Mouse (Mus musculus) CH12.LX (cell line): ENCODE data around the gene Fbxo39. TPM values are rescaled to one million over a fixed set of nuclear protein-coding genes. Genes with fewer than 3 reads are reported as not detected.

Experiments used
- DNase-seq: peaks from one replicate; pipeline ENCODE4 v3.0.0-alpha.2; 2013; ENCODE audit errors: extremely low read depth
- H3K27ac ChIP-seq: 2 replicates; pipeline ENCODE4 v1.5.1; 2012; ENCODE audit warnings: low read depth, mild to moderate bottlenecking, control low read depth, moderate library complexity; ENCODE audit not compliant: insufficient read depth
- H3K27me3 ChIP-seq: replicated peaks from 2 replicates; pipeline ENCODE3; 2012; ENCODE audit warnings: inconsistent platforms
- H3K36me3 ChIP-seq, 2 experiments: replicated peaks in 1 of 2; 2 replicates each; pipeline versions ENCODE3 to v1.6.1; 2012; ENCODE audit warnings: inconsistent platforms in 1 of 2, low read length in 1 of 2, mild to moderate bottlenecking in 1 of 2, mixed read lengths in 1 of 2, moderate library complexity in 1 of 2; ENCODE audit not compliant: control insufficient read depth in 1 of 2, insufficient read depth in 1 of 2
- H3K4me1 ChIP-seq, 2 experiments: 2 replicates each; pipeline ENCODE4 v1.6.1; 2012; ENCODE audit warnings: inconsistent platforms in 1 of 2, moderate library complexity in 1 of 2; ENCODE audit not compliant: insufficient read depth in 2 of 2, control insufficient read depth in 1 of 2
- H3K4me2 ChIP-seq: 2 replicates; pipeline ENCODE4 v1.6.1; 2012; ENCODE audit warnings: low read depth, mild to moderate bottlenecking, control low read depth; ENCODE audit not compliant: poor library complexity, insufficient read depth, severe bottlenecking
- H3K4me3 ChIP-seq, 3 experiments: fragments of 150-350 bp in 1 of 3; sonication (generic) in 1 of 3; replicated peaks in 1 of 3; 2 replicates each; pipeline versions ENCODE3 to v1.5.1; 2011 to 2012; ENCODE audit warnings: low read depth in 2 of 3, low read length in 2 of 3, mild to moderate bottlenecking in 2 of 3, moderate library complexity in 2 of 3, control low read depth in 1 of 3, improper control_type of control experiment in 1 of 3, inconsistent platforms in 1 of 3, mixed read lengths in 1 of 3; ENCODE audit not compliant: poor library complexity in 1 of 3
- H3K79me2 ChIP-seq: replicated peaks from 2 replicates; pipeline ENCODE4 v1.6.1; 2012; ENCODE audit warnings: mild to moderate bottlenecking, moderate library complexity; ENCODE audit not compliant: control insufficient read depth, poor library complexity, insufficient read depth, severe bottlenecking; ENCODE audit errors: extremely low read depth
- H3K9ac ChIP-seq: 2 replicates; pipeline ENCODE4 v1.6.1; 2012; ENCODE audit warnings: low read depth, mild to moderate bottlenecking, control low read depth, moderate library complexity; ENCODE audit not compliant: insufficient read depth
- H3K9me3 ChIP-seq: replicated peaks from 2 replicates; pipeline ENCODE3; 2012; ENCODE audit warnings: low read length, inconsistent platforms, mixed read lengths
- BHLHE40 ChIP-seq: IDR thresholded peaks from 2 replicates; pipeline ENCODE4 v1.6.1; 2011; ENCODE audit warnings: mild to moderate bottlenecking, low read depth, low read length, improper control_type of control experiment
- CTCF ChIP-seq, 2 experiments: IDR thresholded peaks in 1 of 2; conservative IDR thresholded peaks in 1 of 2; 2 replicates each; pipeline ENCODE4 v1.5.1; 2011 to 2012; ENCODE audit warnings: low read depth in 2 of 2, low read length in 2 of 2, improper control_type of control experiment in 1 of 2, inconsistent platforms in 1 of 2, mild to moderate bottlenecking in 1 of 2, moderate library complexity in 1 of 2
- E2F4 ChIP-seq: IDR thresholded peaks from 2 replicates; pipeline ENCODE4 v1.6.1; 2011; ENCODE audit warnings: low read depth, low read length, improper control_type of control experiment; ENCODE audit not compliant: insufficient replicate concordance
- ELF1 ChIP-seq: IDR thresholded peaks from 2 replicates; pipeline ENCODE4 v1.6.1; 2014; ENCODE audit warnings: low read depth, mild to moderate bottlenecking, inconsistent platforms, low read length, improper control_type of control experiment
- HCFC1 ChIP-seq: IDR thresholded peaks from 2 replicates; pipeline ENCODE4 v1.6.1; 2012; ENCODE audit warnings: low read depth, mild to moderate bottlenecking, inconsistent platforms, low read length, improper control_type of control experiment
- KAT2A ChIP-seq: IDR thresholded peaks from 2 replicates; pipeline ENCODE4 v1.6.1; 2012; ENCODE audit warnings: low read length, improper control_type of control experiment, inconsistent platforms; ENCODE audit not compliant: insufficient replicate concordance
- MAX ChIP-seq: IDR thresholded peaks from 2 replicates; pipeline ENCODE4 v1.6.1; 2011; ENCODE audit warnings: low read length, improper control_type of control experiment
- MAZ ChIP-seq: IDR thresholded peaks from 2 replicates; pipeline ENCODE4 v1.6.1; 2012; ENCODE audit warnings: low read depth, mild to moderate bottlenecking, inconsistent platforms, low read length, improper control_type of control experiment, moderate library complexity
- MEF2A ChIP-seq: IDR thresholded peaks from 2 replicates; pipeline ENCODE4 v1.6.1; 2014; ENCODE audit warnings: low read depth, mild to moderate bottlenecking, inconsistent platforms, low read length, improper control_type of control experiment, borderline replicate concordance
- MXI1 ChIP-seq: IDR thresholded peaks from 2 replicates; pipeline ENCODE4 v1.6.1; 2011; ENCODE audit warnings: mild to moderate bottlenecking, low read depth, low read length, improper control_type of control experiment
- NELFE ChIP-seq: IDR thresholded peaks from 2 replicates; pipeline ENCODE4 v1.6.1; 2011; ENCODE audit warnings: low read depth, low read length, improper control_type of control experiment
- NRF1 ChIP-seq: IDR thresholded peaks from 2 replicates; pipeline ENCODE4 v1.6.1; 2014; ENCODE audit warnings: low read depth, mild to moderate bottlenecking, inconsistent platforms, low read length, improper control_type of control experiment, moderate library complexity
- PAX5 ChIP-seq: IDR thresholded peaks from 2 replicates; pipeline ENCODE4 v1.6.1; 2012; ENCODE audit warnings: low read length, inconsistent platforms, mixed read lengths
- POLR2AphosphoS2 ChIP-seq: IDR thresholded peaks from 2 replicates; pipeline ENCODE4 v1.6.1; 2011; ENCODE audit warnings: low read depth, low read length, improper control_type of control experiment
- RCOR1 ChIP-seq: conservative IDR thresholded peaks from 2 replicates; pipeline ENCODE4 v1.6.1; 2012; ENCODE audit warnings: low read depth, mild to moderate bottlenecking, inconsistent platforms, low read length, improper control_type of control experiment
- SIN3A ChIP-seq: IDR thresholded peaks from 2 replicates; pipeline ENCODE4 v1.6.1; 2012; ENCODE audit warnings: low read length, improper control_type of control experiment, inconsistent platforms
- SMC3 ChIP-seq: IDR thresholded peaks from 2 replicates; pipeline ENCODE4 v1.6.1; 2011; ENCODE audit warnings: low read depth, low read length, improper control_type of control experiment
- TBP ChIP-seq: conservative IDR thresholded peaks from 2 replicates; pipeline ENCODE4 v1.6.1; 2011; ENCODE audit warnings: low read depth, low read length, improper control_type of control experiment
- ZC3H11A ChIP-seq: IDR thresholded peaks from 2 replicates; pipeline ENCODE4 v1.6.1; 2012; ENCODE audit warnings: low read depth, mild to moderate bottlenecking, inconsistent platforms, low read length, improper control_type of control experiment
- ZKSCAN1 ChIP-seq: IDR thresholded peaks from 2 replicates; pipeline ENCODE4 v1.6.1; 2012; ENCODE audit warnings: low read depth, inconsistent platforms, low read length, improper control_type of control experiment, borderline replicate concordance
- ZNF384 ChIP-seq: IDR thresholded peaks from 2 replicates; pipeline ENCODE4 v1.6.1; 2012; ENCODE audit warnings: low read depth, low read length, improper control_type of control experiment, inconsistent platforms
- dilution Hi-C: fragments of 300-500 bp; cut with MboI; formaldehyde crosslinking; loops from 2 replicates; pipeline ENCODE4 v1.14.3; 2020; ENCODE audit warnings: low sequenced_read_pairs; ENCODE audit not compliant: extremely low pct_unique_long_range_greater_than_20kb, extremely low pct_ligation_motif_present
- in situ Hi-C: fragments of 300-500 bp; cut with MboI; formaldehyde crosslinking; loops from 3 replicates; pipeline ENCODE4 v1.14.3; 2019; ENCODE audit warnings: low sequenced_read_pairs, low pct_ligation_motif_present, low pct_unique_long_range_greater_than_20kb, mixed read lengths
- polyA plus RNA-seq: library from polyadenylated mRNA; unstranded; fragments of >175 nt; gene quantifications from 2 replicates; pipeline ENCODE4 v1.2.1, GENCODE M21; 2012; ENCODE audit warnings: low read depth; ENCODE audit not compliant: insufficient read length
- total RNA-seq, 2 experiments: library from RNA; depleted of rRNA; stranded (reverse); fragments of 300-350 nt in 1 of 2; fragments of >200 nt in 1 of 2; gene quantifications; 2 replicates each; pipeline ENCODE4 v1.2.3; 2012 to 2014

Gene Fbxo39
- total and polyA plus RNA-seq, 3 experiments = 0.13 TPM; not detected in 2

GRCm38 (mm10) chr11:72284532-72285182 is 29.6 kb upstream of the Fbxo39 start:
- no peak for DNase-seq
- Histone ChIP-seq H3K4me3 (no peak overlapping the region), H3K4me2 (no peak overlapping the region), H3K36me3 (no peaks in the 10 kb centered on the region), H3K9me3 (peaks cover 2% of the 10 kb centered on the region), H3K4me1 (no peaks in the 10 kb centered on the region), H3K27me3 (peaks cover 15% of the 10 kb centered on the region), H3K27ac (no peak overlapping the region), H3K9ac (no peak overlapping the region), H3K79me2 (no peaks in the 10 kb centered on the region)
- in situ Hi-C loops = no loop called here
- TF ChIP-seq NELFE = no peak
- TF ChIP-seq PAX5 = no peak
- TF ChIP-seq KAT2A = no peak
- TF ChIP-seq NRF1 = no peak
- no peak for TF ChIP-seq SMC3
- TF ChIP-seq RCOR1 = no peak
- no peak for TF ChIP-seq ZKSCAN1
- no peak for TF ChIP-seq MXI1
- no peak for TF ChIP-seq CTCF (conservative IDR thresholded peaks at IDR 0.05 in 1 of 2, IDR thresholded peaks at IDR 0.05 in 1 of 2; ENCODE audit: low read depth in 2 of 2, low read length in 2 of 2)
- TF ChIP-seq MEF2A = no peak
- no peak for TF ChIP-seq MAX
- TF ChIP-seq ZNF384 = no peak
- no peak for TF ChIP-seq HCFC1
- no peak for TF ChIP-seq TBP
- TF ChIP-seq MAZ = no peak
- no peak for TF ChIP-seq POLR2AphosphoS2
- no peak for TF ChIP-seq E2F4
- no peak for TF ChIP-seq BHLHE40
- dilution Hi-C loops = no loop called here

GRCm38 (mm10) chr11:72285971-72286480 is 28.2 kb upstream of the Fbxo39 start:
- Histone ChIP-seq H3K9ac (no peak overlapping the region), H3K4me1 (no peaks in the 10 kb centered on the region), H3K36me3 (no peaks in the 10 kb centered on the region), H3K4me3 (no peak overlapping the region), H3K9me3 (no peaks in the 10 kb centered on the region), H3K4me2 (no peak overlapping the region), H3K79me2 (no peaks in the 10 kb centered on the region), H3K27me3 (peaks cover 12% of the 10 kb centered on the region), H3K27ac (no peak overlapping the region)
- no peak for TF ChIP-seq ZC3H11A
- TF ChIP-seq ELF1 = no peak
- no peak for TF ChIP-seq SIN3A
- no peak for DNase-seq
- dilution Hi-C loops (no loop called here), in situ Hi-C loops (no loop called here)
